Mouse (Mus musculus) large intestine, adult 2 months (tissue): ENCODE data around the gene Txndc8. TPM values are rescaled to one million over a fixed set of nuclear protein-coding genes. Genes with fewer than 3 reads are reported as not detected.

Experiments
- DNase-seq: peaks from one replicate; pipeline ENCODE4 v3.0.0-alpha.2; 2012; ENCODE audit warnings: low read depth, low spot score
- WGBS: fragments of 180-500 bp; shearing (Covaris S2); methylation state at CpG from one replicate; pipeline ENCODE4 v1.1.7; 2018; 5-methylcytosine and 5-hydroxymethylcytosine counted together
- polyA plus RNA-seq: library from polyadenylated mRNA; depleted of rRNA; stranded (reverse); fragments of >200 nt; gene quantifications from 2 replicates; pipeline ENCODE4 v1.2.3, GENCODE M21; 2012; rRNA removed

Txndc8 gene
- not detected in 2 replicates for polyA plus RNA-seq

DNA sequence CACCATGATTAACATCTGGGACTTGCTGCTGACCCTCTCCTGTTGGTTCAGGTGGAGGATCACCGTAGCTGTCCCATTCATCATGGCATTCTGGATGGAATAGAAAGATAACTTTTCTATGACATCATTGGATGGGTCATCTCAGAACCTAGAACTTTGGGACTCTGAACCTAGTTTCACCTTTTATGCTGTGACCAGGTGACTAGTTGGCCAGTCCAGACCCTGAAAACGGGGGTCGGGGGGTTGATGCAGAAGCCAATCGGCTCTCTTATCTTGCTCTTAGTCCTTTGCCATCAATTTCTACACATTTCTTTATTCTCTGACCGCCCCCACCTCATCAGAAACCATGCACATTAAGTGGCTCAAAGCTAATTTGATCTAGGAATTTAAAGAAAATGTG lies at the start of gene Txndc8:
TSS of gene Txndc8 (minus strand) at position 101 of the 400 bp plus-strand sequence.
- no peak for DNase-seq
- WGBS, result 96% methylated on average over 5 of the region's 5 CpGs

DNA sequence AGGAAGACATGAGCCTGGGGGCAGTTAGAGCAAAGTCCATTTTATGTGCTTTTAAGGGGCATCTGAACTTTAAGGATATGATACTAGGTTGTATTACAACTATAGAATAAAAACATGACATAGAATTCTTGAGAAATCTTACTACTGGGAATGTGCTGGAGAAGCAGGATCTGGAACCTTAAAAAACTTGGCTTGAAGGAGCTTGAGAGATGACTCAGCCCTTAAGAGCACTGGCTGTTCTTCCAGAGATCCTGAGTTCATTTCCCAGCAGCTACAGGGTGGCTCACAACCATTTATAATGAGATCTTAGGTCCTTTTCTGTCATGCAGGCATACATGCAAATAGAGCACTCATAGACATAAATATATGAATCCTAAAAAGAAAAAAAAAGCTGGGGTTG lies 46.7 kb upstream of the Txndc8 start:
- no peak for DNase-seq

DNA sequence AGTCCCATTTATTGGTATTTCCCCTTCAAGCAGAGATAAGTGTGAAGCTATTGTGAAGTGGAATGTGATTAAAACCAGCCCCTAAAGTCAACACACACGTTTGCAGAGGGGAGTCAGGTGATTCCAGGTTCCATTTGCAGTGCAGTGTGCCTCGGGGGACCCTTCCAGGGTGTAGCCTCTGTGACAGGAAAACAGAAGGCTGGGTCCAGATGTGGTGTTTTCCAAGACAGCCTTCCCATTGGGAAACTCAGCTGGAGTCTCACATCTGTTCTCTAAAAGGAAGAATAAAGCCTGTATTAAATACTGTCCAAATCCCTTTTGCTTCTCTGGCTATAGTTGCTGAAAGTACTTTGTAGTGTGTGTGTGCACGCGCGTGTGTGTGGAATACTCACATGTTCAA lies 45.5 kb upstream of the Txndc8 start:
- WGBS, result 65% methylated on average over 5 of the region's 5 CpGs
- no peak for DNase-seq

DNA sequence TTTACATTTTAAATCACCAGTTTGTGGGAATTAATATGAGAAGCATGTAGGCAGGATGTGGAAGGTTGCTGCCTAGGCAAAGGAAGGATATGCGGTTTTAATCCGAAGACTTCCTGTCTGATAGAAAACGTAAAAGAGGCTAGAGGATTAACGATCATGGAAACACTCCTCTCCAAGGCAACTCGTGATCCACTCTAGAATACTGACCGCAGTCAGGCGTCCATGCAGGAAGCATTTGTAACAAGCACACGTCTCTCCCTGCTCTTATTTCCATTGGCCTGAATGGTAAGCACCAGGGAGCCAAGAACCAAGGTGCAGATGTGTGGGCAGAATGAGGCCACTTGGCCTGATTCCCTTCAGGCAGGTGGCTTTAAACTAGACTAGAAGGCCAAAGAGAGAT lies 41.8 kb upstream of the Txndc8 start:
- DNase-seq, result no peak
- WGBS, result 70% methylated on average over 8 of the region's 8 CpGs

DNA sequence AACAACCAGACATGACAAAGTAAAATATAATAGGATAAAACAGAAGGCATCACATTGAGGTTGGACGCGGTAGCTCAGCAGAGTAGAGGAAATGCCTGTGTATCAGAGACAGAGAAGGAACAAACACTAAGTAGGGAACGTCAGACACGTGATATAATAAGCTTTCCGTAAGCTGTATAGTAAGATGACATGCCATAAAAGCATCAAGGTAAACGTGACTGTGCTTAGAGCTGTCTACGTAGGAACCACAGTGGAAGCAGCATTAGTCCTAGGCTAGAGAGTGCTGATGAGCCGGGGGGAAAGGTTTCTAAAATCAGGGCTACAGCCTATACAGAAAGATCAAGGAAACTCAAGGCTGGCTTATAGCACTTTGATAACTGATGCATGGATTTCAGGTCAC lies 41.4 kb upstream of the Txndc8 start:
- DNase-seq, result no peak
- 54% methylated on average over 8 of the region's 8 CpGs for WGBS

DNA sequence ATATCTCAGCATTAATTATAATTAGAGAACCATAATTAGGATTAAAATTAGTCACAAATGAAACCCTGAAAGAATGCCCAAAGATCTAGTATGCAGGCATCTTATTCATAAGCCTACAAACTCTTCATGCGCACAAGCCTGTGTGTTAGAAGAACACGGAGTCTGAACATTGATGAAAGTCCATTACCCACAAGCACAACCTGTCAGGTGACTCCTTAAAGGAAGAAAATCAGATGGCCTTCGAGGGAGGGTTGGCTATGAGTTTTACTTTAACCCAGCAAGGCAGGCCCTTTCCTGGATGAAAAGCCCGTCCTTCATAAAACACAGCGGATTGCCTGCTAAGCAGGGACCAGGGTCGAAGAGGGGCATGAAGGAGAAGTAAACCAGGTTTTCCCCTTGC lies 35.9 kb upstream of the Txndc8 start:
- WGBS, result 61% methylated on average over 6 of the region's 6 CpGs
- no peak for DNase-seq

DNA sequence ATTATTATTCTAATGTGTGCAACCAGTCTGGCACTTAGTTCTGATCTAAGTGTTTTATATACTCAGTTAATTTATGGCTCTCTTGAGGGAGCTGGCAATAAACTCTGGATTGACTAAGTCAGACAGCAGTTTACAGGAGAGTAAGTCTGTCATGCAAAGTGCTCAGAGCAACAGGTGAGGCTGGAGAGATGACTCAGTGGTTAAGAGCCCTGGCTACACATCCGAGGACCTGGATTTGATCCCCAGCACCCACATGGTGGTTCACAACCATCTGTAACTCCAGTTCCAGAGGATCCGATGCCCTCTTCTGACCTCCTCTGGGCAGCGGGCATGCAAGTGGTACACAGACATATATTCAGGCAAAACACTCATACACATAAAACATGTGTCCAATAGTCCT lies 35.4 kb upstream of the Txndc8 start:
- no peak for DNase-seq
- WGBS, result 79% methylated on average over 3 of the region's 3 CpGs

DNA sequence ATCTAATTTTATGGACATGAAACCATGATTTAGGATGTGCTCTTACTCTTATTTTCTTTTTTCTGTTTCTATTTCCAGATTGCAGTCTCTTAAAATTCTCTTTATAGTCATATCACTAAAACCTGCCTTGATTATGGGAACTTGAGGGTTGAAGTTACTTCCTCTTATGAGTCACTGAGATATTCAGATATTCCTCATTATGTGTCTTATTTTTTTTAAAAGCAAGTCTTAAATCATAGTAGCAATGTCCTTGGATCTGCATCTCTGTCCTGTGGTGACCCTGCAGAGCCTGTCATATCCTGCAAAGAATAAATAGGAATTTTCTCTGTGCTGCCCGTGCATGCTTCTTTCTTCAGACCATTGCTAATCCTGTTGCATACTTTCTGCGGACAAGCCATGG lies 31.2 kb upstream of the Txndc8 start:
- WGBS, result 82% methylated on average over 2 of the region's 2 CpGs

DNA sequence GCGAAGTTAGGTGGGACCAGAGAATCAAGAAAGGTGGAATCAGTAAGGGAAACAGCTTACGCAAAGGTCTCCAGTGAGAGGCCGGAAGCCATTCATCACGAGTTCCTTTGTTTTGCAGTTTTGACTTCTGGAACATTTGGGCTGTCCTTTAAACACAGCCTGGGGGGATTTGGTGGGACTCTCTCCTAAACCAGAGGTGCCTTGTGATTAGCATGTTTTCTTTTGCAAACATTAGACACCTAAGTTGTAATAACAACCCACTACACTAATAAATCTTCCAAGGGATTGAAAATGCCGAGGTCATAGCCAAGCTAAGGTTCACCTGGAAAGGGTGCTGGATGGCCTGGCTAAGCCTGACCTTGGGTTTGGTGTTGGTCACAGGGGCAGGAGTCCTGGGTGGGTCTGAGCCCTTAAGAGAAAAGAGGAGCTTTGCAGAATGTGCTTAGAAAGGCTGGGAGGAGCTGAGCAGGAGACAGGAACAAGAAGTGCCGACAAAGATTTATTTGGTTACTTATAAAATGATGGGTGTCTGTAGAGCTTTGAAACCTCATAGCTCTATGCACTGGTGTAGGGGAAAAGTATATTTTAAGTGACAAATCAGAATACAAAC lies 28.3 kb upstream of the Txndc8 start:
- DNase-seq, result no peak
- 79% methylated on average over 6 of the region's 6 CpGs for WGBS

More for the DNA sequence above, 31.2 kb upstream of the Txndc8 start:
- DNase-seq, result no peak

DNA sequence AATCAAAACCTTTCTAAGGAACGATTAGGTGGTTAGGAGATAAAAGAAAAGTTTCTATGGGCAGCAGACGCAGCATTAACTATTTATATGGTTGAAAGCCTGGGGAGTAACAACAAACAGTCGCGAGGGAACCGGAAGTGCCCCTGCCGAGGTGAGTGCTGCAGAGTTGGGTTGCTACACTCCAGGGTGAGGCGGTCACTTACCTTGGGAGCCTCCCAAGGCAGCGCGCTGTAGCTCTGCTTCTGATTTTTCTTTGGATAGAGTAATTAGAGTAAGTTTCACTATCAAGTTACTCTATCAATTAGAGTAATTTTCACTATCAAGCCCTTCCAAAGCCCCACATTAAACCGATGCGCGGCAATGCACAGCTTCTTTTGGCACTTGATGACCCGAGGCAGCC lies 25.7 kb upstream of the Txndc8 start:
- no peak for DNase-seq
- WGBS, result 27% methylated on average over 13 of the region's 13 CpGs

DNA sequence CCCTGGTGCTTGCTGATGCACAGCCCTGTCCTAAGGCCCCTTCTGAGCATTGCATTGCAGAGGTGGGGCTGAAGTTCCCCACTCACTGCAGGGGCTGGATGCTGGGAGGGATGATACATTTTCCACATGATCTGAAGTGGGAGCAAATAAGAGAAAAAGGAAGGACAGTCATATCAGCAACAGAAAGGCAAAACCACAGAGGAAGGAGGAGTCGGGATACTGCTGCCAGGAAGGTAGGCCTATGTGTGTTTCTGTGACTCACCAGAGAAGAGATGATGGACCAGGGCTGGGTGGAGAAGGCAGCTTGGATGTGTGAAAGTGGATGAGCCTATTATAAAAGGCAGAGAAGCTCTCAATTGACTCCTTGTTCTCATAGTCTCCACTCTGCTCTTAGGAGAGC lies 23.8 kb upstream of the Txndc8 start:
- no peak for DNase-seq
- 84% methylated on average over 1 of the region's 1 CpGs for WGBS

DNA sequence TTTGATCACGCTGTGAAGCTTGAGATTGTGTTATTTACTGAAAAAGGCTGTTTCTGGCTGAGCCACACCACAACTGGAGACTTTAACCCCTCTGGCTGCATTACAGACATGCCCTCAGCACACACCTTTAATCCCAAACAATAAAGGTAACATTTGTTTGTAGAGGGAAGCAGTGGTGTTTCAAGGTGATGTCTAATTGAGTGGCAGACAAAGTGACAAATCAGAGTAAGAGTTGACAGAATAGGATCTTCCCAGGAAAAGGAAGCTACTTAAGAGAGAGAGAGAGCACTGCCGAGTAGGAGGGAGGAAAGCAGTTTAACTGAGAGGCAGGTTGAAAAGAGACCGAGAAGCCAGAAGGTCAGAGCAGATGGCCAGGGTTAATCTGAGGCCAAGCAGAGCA lies 5.4 kb downstream of the Txndc8 start:
- WGBS, result 27% methylated on average over 3 of the region's 3 CpGs
- DNase-seq, result peak; percentile 60

DNA sequence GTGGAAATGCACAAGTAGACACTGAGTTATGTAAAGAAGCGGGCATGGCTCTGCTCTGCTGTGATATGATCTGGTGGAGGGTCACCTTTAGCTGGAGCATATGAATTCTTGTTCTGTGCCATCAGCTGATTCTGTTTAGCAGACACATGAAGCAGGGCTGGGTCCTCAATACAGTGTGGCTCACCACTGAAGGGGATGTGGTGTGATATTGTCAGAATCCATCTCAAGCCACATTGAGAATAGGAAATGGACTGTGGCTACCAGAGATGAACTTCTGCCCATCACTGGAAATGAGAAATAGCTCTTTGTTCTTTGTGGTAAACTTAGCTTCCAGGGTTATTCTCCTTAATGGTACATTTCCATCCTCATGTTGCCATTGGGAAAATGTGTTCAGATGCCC lies 17.5 kb downstream of the Txndc8 start:
- no peak for DNase-seq
- WGBS, result 89% methylated on average over 1 of the region's 1 CpGs

DNA sequence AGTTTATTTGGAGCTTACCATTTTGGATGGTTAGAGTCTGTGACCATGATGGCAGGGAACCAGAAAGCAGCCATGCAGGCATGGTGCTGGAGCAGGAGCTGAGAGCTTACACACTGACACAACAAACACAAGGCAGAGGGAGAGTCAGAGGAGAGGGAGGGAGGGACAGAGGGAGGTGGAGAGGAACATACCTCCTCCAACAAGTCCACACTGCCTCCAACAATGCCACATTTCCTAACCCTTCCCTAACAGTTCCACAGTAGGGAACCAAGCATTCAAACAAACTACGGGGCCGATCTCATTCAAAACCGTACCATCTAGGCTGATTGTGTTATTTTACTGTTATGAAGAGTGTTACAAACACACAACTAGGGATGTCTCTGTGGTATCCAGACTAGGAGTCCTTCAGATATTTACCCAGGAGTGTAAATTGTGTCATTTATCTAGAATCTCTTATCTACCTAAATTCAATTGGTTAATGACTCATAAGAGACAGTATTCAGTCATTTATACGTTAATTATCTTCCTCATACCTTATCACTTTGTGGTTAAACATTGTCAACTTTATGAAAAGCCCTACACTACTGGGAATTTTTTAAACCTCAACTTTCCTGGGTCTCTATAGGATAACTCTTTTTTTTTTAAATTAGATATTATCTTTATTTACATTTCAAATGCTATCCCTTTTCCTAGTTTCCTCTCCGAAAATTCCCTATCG lies 34.4 kb downstream of the Txndc8 start:
- DNase-seq, result no peak
- WGBS, result 51% methylated on average over 6 of the region's 6 CpGs

DNA sequence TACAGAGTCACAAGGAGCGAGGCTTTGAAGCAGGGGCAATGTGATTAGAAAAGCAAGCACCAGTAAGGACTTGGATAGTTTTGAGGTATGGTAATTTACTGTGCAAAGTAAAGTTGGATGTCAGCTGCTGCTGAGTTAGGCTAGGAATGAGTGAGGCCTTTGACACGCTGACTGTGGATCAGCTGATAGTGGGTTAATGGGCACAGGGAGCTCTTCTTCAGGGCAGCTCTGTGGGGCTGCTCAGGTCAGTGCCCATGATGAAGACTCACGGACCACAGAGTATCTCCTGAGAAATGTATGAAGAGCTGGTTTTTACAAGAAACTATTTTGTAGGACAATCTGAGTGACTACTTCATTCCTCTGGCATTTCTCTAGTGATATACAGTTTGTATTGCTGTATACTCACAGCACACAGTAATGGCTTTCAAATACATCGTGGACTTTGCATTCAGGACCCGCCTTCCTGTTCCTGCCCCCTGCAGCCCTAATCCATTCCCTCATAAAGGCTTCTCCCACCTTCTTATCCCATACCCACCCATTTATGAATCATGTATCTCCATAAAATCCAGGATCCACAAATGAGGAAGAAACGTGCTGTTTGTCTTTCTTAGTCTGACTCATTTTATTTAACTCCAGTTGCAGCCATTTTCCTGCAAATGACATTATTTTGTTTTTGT lies 35.2 kb downstream of the Txndc8 start:
- 45% methylated on average over 6 of the region's 6 CpGs for WGBS
- DNase-seq, result no peak

DNA sequence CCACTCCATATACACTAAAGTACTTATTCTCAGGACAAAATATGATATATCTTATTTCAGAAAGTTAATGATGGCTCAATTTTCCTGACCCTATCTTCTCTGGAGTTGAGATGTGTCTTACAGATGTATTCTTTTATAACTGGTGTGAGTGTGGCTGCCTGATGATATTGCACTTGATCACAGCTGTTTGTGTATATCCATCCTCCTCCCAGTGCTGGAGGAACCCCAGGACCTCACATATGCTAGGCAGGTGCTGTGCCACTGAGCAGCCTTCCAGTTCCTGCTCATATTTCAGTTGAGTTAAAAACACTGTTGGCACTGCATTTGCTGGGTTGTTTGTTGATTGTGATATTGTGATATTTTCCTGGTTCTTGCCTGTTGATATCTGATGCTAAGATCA lies 38.6 kb downstream of the Txndc8 start:
- no peak for DNase-seq

DNA sequence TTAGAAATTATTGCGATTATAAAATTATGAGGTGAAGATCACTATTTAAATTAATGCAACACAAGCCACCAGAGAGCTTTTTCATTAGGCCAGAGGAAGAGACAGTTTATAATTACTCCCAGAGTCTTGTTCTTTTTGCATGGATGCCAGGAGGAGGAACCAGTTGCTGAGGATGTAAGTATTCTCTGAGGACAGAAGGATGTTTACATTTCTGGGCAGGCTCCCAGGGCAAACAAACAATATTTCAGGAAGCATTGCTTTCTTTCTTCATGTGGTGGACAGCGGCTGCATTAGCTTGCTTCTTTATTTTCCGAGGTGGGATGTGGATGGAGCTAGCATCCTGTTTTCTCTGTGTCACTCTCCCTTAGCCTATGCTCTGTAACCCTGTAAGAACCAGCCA lies 41.7 kb downstream of the Txndc8 start:
- no peak for DNase-seq

DNA sequence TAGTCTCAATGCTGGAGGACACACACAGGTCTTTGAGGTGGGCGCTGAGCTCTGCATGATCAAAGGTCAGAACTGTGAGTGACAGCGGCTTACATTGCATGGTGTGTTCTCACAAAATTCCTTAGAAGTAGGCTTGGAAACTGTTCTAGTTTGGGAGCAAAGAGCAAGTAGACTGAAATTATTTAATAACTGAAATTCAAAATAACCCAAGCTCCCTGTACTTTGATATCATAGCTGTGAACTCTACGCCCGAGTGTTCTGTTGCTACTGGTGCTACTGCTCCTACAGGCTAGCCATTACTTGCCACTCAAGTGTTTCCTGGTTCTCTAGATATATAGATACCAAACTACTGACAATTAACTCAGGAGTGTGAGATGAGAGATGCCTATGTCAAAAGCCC lies 43.4 kb downstream of the Txndc8 start:
- 82% methylated on average over 4 of the region's 4 CpGs for whole genome bisulfite sequencing
- DNase-seq, result no peak

More for the DNA sequence above, 41.7 kb downstream of the Txndc8 start:
- 32% methylated on average over 3 of the region's 3 CpGs for WGBS

DNA sequence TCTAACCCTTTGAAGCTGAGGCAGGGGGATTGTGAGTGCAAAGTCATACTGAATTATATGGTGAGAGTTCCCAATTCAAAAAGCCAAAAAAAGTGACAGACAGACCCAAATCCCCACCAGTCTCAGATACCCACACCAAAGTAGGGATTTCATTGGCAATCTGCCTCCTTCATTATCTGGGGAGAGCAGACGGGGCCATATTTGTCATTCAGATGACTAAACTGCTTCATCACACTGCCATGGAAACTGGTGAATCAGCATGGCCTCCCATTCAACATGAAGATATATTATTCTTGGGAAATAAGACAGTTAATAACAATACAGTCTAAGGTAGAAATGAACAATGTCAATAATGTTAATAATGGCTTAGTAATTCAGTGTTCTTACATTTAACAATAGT lies 44.8 kb downstream of the Txndc8 start:
- WGBS, result 76% methylated on average over 1 of the region's 1 CpGs
- no peak for DNase-seq

DNA sequence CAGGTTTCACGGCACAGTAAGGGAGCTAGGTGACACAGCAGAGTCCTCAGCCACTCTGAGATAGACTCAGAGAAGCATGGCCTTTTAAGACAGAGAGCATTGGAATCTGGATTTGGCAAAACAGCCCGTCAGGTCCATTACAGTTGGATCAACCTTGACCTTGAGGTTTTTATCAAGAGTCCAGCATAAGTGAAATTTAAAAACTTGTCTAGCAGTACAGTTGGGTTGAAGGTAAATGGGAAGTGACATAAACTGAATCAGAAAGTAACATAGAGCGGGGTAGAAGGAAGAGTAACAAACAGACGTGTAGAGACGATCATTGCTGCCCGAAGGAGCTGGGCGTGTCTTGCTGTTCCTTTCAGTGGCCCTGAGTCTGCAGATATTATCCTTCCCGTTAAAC lies 49.9 kb downstream of the Txndc8 start:
- WGBS, result 39% methylated on average over 8 of the region's 8 CpGs
- no peak for DNase-seq

DNA sequence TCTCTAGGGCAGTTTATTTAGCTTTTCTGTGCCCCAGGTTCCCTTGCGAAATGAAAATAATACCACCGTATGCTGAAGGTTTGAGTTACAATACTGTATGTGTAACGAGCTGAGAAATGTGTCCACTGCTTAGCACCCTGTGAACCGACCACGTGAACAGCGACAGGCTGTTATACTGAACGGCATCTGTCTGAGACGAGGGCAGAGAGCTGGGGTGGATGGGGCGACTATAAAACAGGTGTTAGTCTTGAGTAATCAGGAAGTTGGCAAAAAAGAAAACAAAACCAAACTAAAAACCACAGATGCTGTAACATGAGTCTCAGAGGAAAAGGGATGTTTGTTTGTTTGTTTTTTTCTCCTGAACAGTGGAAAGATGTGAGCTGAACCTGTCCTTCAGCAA lies 50.8 kb downstream of the Txndc8 start:
- WGBS, result 30% methylated on average over 9 of the region's 9 CpGs
- no peak for DNase-seq
